Mouse (Mus musculus) hindlimb bud, embryonic 11.5 days (tissue): ENCODE data around the gene Vamp1.

Source experiments
- DNase-seq: peaks from one replicate; pipeline ENCODE4 v3.0.0-alpha.2; 2012; ENCODE audit warnings: low read depth, low spot score; ENCODE audit errors: extremely low spot score

The Vamp1 gene

GRCm38 (mm10) chr6:125212621-125213020, 2.7 kb upstream of the Vamp1 start:
- no peak for DNase-seq

- no peak for DNase-seq
Measured at GRCm38 (mm10) chr6:125213129-125213528, 2.2 kb upstream of the Vamp1 start.

GRCm38 (mm10) chr6:125213715-125214114, 1.6 kb upstream of the Vamp1 start:
- no peak for DNase-seq

GRCm38 (mm10) chr6:125216898-125217297, 1.5 kb downstream of the Vamp1 start:
- DNase-seq: no peak

- DNase-seq: no peak
Measured at GRCm38 (mm10) chr6:125217899-125218298, 2.5 kb downstream of the Vamp1 start.

GRCm38 (mm10) chr6:125218963-125219362, 3.6 kb downstream of the Vamp1 start:
- peak; percentile 44 for DNase-seq

- no peak for DNase-seq
Measured at GRCm38 (mm10) chr6:125221115-125221745, 5.9 kb downstream of the Vamp1 start.

- DNase-seq: no peak
Measured at GRCm38 (mm10) chr6:125222146-125222545, 6.8 kb downstream of the Vamp1 start.

- no peak for DNase-seq
Measured at GRCm38 (mm10) chr6:125222577-125222976, 7.2 kb downstream of the Vamp1 start.

- DNase-seq: no peak
Measured at GRCm38 (mm10) chr6:125225518-125226115, 10.3 kb downstream of the Vamp1 start.

- DNase-seq: no peak
Measured at GRCm38 (mm10) chr6:125230571-125230970, 15.2 kb downstream of the Vamp1 start.

- DNase-seq: peak; percentile 6
Measured at GRCm38 (mm10) chr6:125231117-125232044, 16.0 kb downstream of the Vamp1 start, which contains the start of gene Tapbpl. Gene Tapbpl (minus strand): TSS chr6:125231860.

- no peak for DNase-seq
Measured at GRCm38 (mm10) chr6:125232045-125232437, 16.7 kb downstream of the Vamp1 start.

GRCm38 (mm10) chr6:125232516-125232915, 17.2 kb downstream of the Vamp1 start:
- no peak for DNase-seq

- DNase-seq: no peak
Measured at GRCm38 (mm10) chr6:125233816-125234519, 18.6 kb downstream of the Vamp1 start.

GRCm38 (mm10) chr6:125234520-125234828, 19.1 kb downstream of the Vamp1 start:
- no peak for DNase-seq

- DNase-seq: no peak
Measured at GRCm38 (mm10) chr6:125236341-125236740, 21.0 kb downstream of the Vamp1 start.

GRCm38 (mm10) chr6:125236782-125237181, 21.4 kb downstream of the Vamp1 start, which contains the start of gene Cd27:
Gene Cd27 (minus strand): TSS chr6:125237010.
- DNase-seq: no peak

GRCm38 (mm10) chr6:125237421-125237820, 22.1 kb downstream of the Vamp1 start:
- no peak for DNase-seq

GRCm38 (mm10) chr6:125238396-125238795, 23.0 kb downstream of the Vamp1 start:
- no peak for DNase-seq

- no peak for DNase-seq
Measured at GRCm38 (mm10) chr6:125239547-125239946, 24.2 kb downstream of the Vamp1 start.
